Mouse (Mus musculus) T-helper 2 cell (primary cell): ENCODE data around the gene Pou2f1.

Source experiments
- in situ Hi-C: fragments of 300-600 bp; cut with MboI, MseI; formaldehyde crosslinking; loops from one replicate; pipeline ENCODE4 v1.15.1; 2025; ENCODE audit warnings: high pct_unique_total_duplicates

Pou2f1 gene

GRCm38 (mm10) chr1:165848881-165849280 is 153.6 kb downstream of the Pou2f1 start:
- in situ Hi-C loops = loop anchor here (5.0 to 25.0 kb wide), 3 partner anchors 47 to 1587 kb away; no protein-coding TSS in a partner anchor

- in situ Hi-C loops = loop anchor here (5.0 to 25.0 kb wide), 3 partner anchors 46 to 1586 kb away; no protein-coding TSS in a partner anchor
Measured at GRCm38 (mm10) chr1:165848417-165848816, 154.1 kb downstream of the Pou2f1 start.

GRCm38 (mm10) chr1:165845366-165845765 is 157.1 kb downstream of the Pou2f1 start:
- in situ Hi-C loops = loop anchor here (5.0 to 25.0 kb wide), 3 partner anchors 43 to 1583 kb away; no protein-coding TSS in a partner anchor

- in situ Hi-C loops = loop anchor here (5.0 to 25.0 kb wide), 3 partner anchors 43 to 1583 kb away; no protein-coding TSS in a partner anchor
Measured at GRCm38 (mm10) chr1:165844956-165845355, 157.5 kb downstream of the Pou2f1 start.

- in situ Hi-C loops = loop anchor here (25.0 kb wide), 1 partner anchor 1582 kb away; no protein-coding TSS in a partner anchor
Measured at GRCm38 (mm10) chr1:165844466-165844951, 158.0 kb downstream of the Pou2f1 start.

- in situ Hi-C loops = loop anchor here (25.0 kb wide), 1 partner anchor 1581 kb away; no protein-coding TSS in a partner anchor
Measured at GRCm38 (mm10) chr1:165843586-165843985, 158.9 kb downstream of the Pou2f1 start.

GRCm38 (mm10) chr1:165842170-165842569 is 160.3 kb downstream of the Pou2f1 start:
- in situ Hi-C loops = loop anchor here (25.0 kb wide), 1 partner anchor 1580 kb away; no protein-coding TSS in a partner anchor

- in situ Hi-C loops = loop anchor here (25.0 kb wide), 1 partner anchor 1578 kb away; no protein-coding TSS in a partner anchor
Measured at GRCm38 (mm10) chr1:165840548-165841230, 161.8 kb downstream of the Pou2f1 start.

GRCm38 (mm10) chr1:165839201-165839600 is 163.3 kb downstream of the Pou2f1 start:
- in situ Hi-C loops = loop anchor here (25.0 kb wide), 1 partner anchor 1577 kb away; no protein-coding TSS in a partner anchor

GRCm38 (mm10) chr1:165837546-165837945 is 164.9 kb downstream of the Pou2f1 start:
- in situ Hi-C loops = loop anchor here (25.0 kb wide), 1 partner anchor 1575 kb away; no protein-coding TSS in a partner anchor

- in situ Hi-C loops = loop anchor here (25.0 kb wide), 1 partner anchor 1574 kb away; no protein-coding TSS in a partner anchor
Measured at GRCm38 (mm10) chr1:165836461-165836860, 166.0 kb downstream of the Pou2f1 start.

GRCm38 (mm10) chr1:165834633-165834975 is 167.9 kb downstream of the Pou2f1 start:
- in situ Hi-C loops = loop anchor here (25.0 kb wide), 1 partner anchor 1572 kb away; no protein-coding TSS in a partner anchor

GRCm38 (mm10) chr1:165833910-165834632 is 168.4 kb downstream of the Pou2f1 start:
- in situ Hi-C loops = loop anchor here (25.0 kb wide), 1 partner anchor 1572 kb away; no protein-coding TSS in a partner anchor

- in situ Hi-C loops = loop anchor here (25.0 kb wide), 1 partner anchor 1571 kb away; no protein-coding TSS in a partner anchor
Measured at GRCm38 (mm10) chr1:165833244-165833643, 169.2 kb downstream of the Pou2f1 start.

GRCm38 (mm10) chr1:165829890-165830289 is 172.6 kb downstream of the Pou2f1 start:
- in situ Hi-C loops = loop anchor here (25.0 kb wide), 1 partner anchor 1568 kb away; no protein-coding TSS in a partner anchor

GRCm38 (mm10) chr1:165828615-165829014 is 173.9 kb downstream of the Pou2f1 start:
- in situ Hi-C loops = loop anchor here (25.0 kb wide), 1 partner anchor 1566 kb away; no protein-coding TSS in a partner anchor

- in situ Hi-C loops = loop anchor here (25.0 kb wide), 1 partner anchor 1566 kb away; no protein-coding TSS in a partner anchor
Measured at GRCm38 (mm10) chr1:165828173-165828572, 174.3 kb downstream of the Pou2f1 start.

- in situ Hi-C loops = no loop called here
Measured at GRCm38 (mm10) chr1:165822031-165822430, 180.4 kb downstream of the Pou2f1 start.

GRCm38 (mm10) chr1:165819147-165819546 is 183.3 kb downstream of the Pou2f1 start:
- in situ Hi-C loops = no loop called here

GRCm38 (mm10) chr1:165818145-165818860 is 184.2 kb downstream of the Pou2f1 start:
- in situ Hi-C loops = no loop called here

GRCm38 (mm10) chr1:165817264-165817663 is 185.2 kb downstream of the Pou2f1 start:
- in situ Hi-C loops = no loop called here
